Mouse (Mus musculus) embryonic facial prominence, embryonic 15.5 days (tissue): Measurements from ENCODE around the gene Hoxc9. TPM values are rescaled to one million over a fixed set of nuclear protein-coding genes. Genes with fewer than 3 reads are reported as not detected.

Experiments
- ATAC-seq: fragments of 200-750 bp; cut with Nextera tagmentation; 2 replicates; pipeline ENCODE4 v1.8.0; 2017; ENCODE audit warnings: low read depth, moderate TSS enrichment; ENCODE audit not compliant: insufficient number of reproducible peaks, low FRiP score, low TSS enrichment
- H3K27ac ChIP-seq: fragments of 300-500 bp; sonication (generic); replicated peaks from 2 replicates; pipeline ENCODE4 v1.5.1; 2015; ENCODE audit warnings: mild to moderate bottlenecking, inconsistent platforms
- H3K27me3 ChIP-seq: fragments of 300-500 bp; sonication (generic); 2 replicates; pipeline ENCODE4 v1.6.1; 2015; ENCODE audit warnings: inconsistent platforms
- H3K36me3 ChIP-seq: fragments of 300-500 bp; sonication (generic); 2 replicates; pipeline ENCODE4 v1.6.1; 2015; ENCODE audit warnings: mild to moderate bottlenecking, inconsistent platforms
- H3K4me1 ChIP-seq: fragments of 300-500 bp; sonication (generic); 2 replicates; pipeline ENCODE4 v1.6.1; 2015; ENCODE audit warnings: inconsistent platforms
- H3K4me2 ChIP-seq: fragments of 300-500 bp; sonication (generic); replicated peaks from 2 replicates; pipeline ENCODE4 v1.6.1; 2015; ENCODE audit warnings: mild to moderate bottlenecking, inconsistent platforms
- H3K4me3 ChIP-seq: fragments of 300-500 bp; sonication (generic); replicated peaks from 2 replicates; pipeline ENCODE4 v1.5.1; 2015; ENCODE audit warnings: mild to moderate bottlenecking, inconsistent platforms
- H3K9ac ChIP-seq: fragments of 300-500 bp; sonication (generic); 2 replicates; pipeline ENCODE4 v1.6.1; 2015; ENCODE audit warnings: inconsistent platforms
- H3K9me3 ChIP-seq: fragments of 300-500 bp; sonication (generic); replicated peaks from 2 replicates; pipeline ENCODE4 v1.6.1; 2016; ENCODE audit warnings: inconsistent platforms
- WGBS: fragments of 180-500 bp; shearing (Covaris S2); methylation state at CpG from one replicate; pipeline ENCODE4 v1.1.7; 2015; 5-methylcytosine and 5-hydroxymethylcytosine counted together
- polyA plus RNA-seq: library from polyadenylated mRNA; unstranded; fragments of >200 nt; fragmentation: Nextera tagmentation; extraction: Ambion mirVana; gene quantifications from 2 replicates; pipeline ENCODE4 v1.2.1, GENCODE M21; 2015

Gene Hoxc9
- polyA plus RNA-seq, 1 experiment from 2014 or later: not detected

- H3K9ac ChIP-seq: no peak overlapping the region
- no peak for ATAC-seq
- H3K4me1 ChIP-seq: peaks cover 3% of the 10 kb centered on the region
- no peaks in the 10 kb centered on the region for H3K9me3 ChIP-seq
- WGBS: under 1% methylated on average over 17 of the region's 17 CpGs
- no peaks in the 10 kb centered on the region for H3K36me3 ChIP-seq
- no peak overlapping the region for H3K4me3 ChIP-seq
- H3K27ac ChIP-seq: no peak overlapping the region
- H3K4me2 ChIP-seq: no peak overlapping the region
- H3K27me3 ChIP-seq: peaks cover 98% of the 10 kb centered on the region
These were observed 29.1 kb downstream of the Hoxc9 start for GRCm38 (mm10) chr15:103005308-103005707.

- WGBS: 5% methylated on average over 5 of the region's 5 CpGs
- Histone ChIP-seq H3K27me3 (peaks cover 98% of the 10 kb centered on the region), H3K36me3 (no peaks in the 10 kb centered on the region), H3K9me3 (no peaks in the 10 kb centered on the region), H3K27ac (no peak overlapping the region), H3K4me2 (no peak overlapping the region), H3K4me3 (no peak overlapping the region), H3K9ac (no peak overlapping the region), H3K4me1 (no peaks in the 10 kb centered on the region)
- no peak for ATAC-seq
These were observed 29.6 kb downstream of the Hoxc9 start for GRCm38 (mm10) chr15:103005797-103006196.

GRCm38 (mm10) chr15:103006326-103006725 is 30.1 kb downstream of the Hoxc9 start:
- Histone ChIP-seq H3K9me3 (no peaks in the 10 kb centered on the region), H3K4me2 (no peak overlapping the region), H3K27me3 (peaks cover 98% of the 10 kb centered on the region), H3K36me3 (no peaks in the 10 kb centered on the region), H3K4me1 (no peaks in the 10 kb centered on the region), H3K4me3 (no peak overlapping the region), H3K9ac (no peak overlapping the region), H3K27ac (no peak overlapping the region)
- ATAC-seq: no peak
- 6% methylated on average over 1 of the region's 1 CpGs for WGBS

- Histone ChIP-seq H3K36me3 (no peaks in the 10 kb centered on the region), H3K9ac (no peak overlapping the region), H3K9me3 (no peaks in the 10 kb centered on the region), H3K4me2 (no peak overlapping the region), H3K4me3 (0 out of 2 replicates have a peak overlapping the region, but pooled peaks have one; percentile 2), H3K4me1 (peaks cover 7% of the 10 kb centered on the region), H3K27ac (no peak overlapping the region), H3K27me3 (peaks cover 98% of the 10 kb centered on the region)
- no peak for ATAC-seq
- 3% methylated on average over 27 of the region's 27 CpGs for WGBS
These were observed 33.2 kb downstream of the Hoxc9 start for GRCm38 (mm10) chr15:103009265-103010111.

GRCm38 (mm10) chr15:103010112-103010846 is 34.0 kb downstream of the Hoxc9 start:
- Histone ChIP-seq H3K36me3 (no peaks in the 10 kb centered on the region), H3K4me2 (no peak overlapping the region), H3K27me3 (peaks cover 98% of the 10 kb centered on the region), H3K4me3 (no peak overlapping the region), H3K9ac (no peak overlapping the region), H3K9me3 (no peaks in the 10 kb centered on the region), H3K27ac (no peak overlapping the region), H3K4me1 (peaks cover 15% of the 10 kb centered on the region)
- 4% methylated on average over 31 of the region's 31 CpGs for WGBS
- ATAC-seq: no peak

- Histone ChIP-seq H3K4me2 (no peak overlapping the region), H3K27ac (no peak overlapping the region)
- no peak for ATAC-seq
These were observed 34.8 kb downstream of the Hoxc9 start for GRCm38 (mm10) chr15:103010847-103011555.

GRCm38 (mm10) chr15:103011928-103012486 is 35.8 kb downstream of the Hoxc9 start:
- Histone ChIP-seq H3K4me2 (no peak overlapping the region), H3K9ac (no peak overlapping the region), H3K4me1 (peaks cover 17% of the 10 kb centered on the region), H3K4me3 (no peak overlapping the region), H3K9me3 (no peaks in the 10 kb centered on the region), H3K27me3 (peaks cover 98% of the 10 kb centered on the region), H3K27ac (no peak overlapping the region), H3K36me3 (no peaks in the 10 kb centered on the region)
- no peak for ATAC-seq
- WGBS: 11% methylated on average over 26 of the region's 26 CpGs

More at GRCm38 (mm10) chr15:103010847-103011555, 34.8 kb downstream of the Hoxc9 start:
- Histone ChIP-seq H3K4me3 (no peak overlapping the region), H3K9ac (no peak overlapping the region), H3K27me3 (peaks cover 98% of the 10 kb centered on the region), H3K4me1 (peaks cover 17% of the 10 kb centered on the region), H3K9me3 (no peaks in the 10 kb centered on the region), H3K36me3 (no peaks in the 10 kb centered on the region)
- 6% methylated on average over 28 of the region's 28 CpGs for WGBS

- Histone ChIP-seq H3K27ac (no peak overlapping the region), H3K27me3 (peaks cover 98% of the 10 kb centered on the region), H3K9ac (no peak overlapping the region), H3K4me2 (peak overlapping the region; percentile 42), H3K36me3 (no peaks in the 10 kb centered on the region), H3K4me1 (peaks cover 17% of the 10 kb centered on the region), H3K9me3 (no peaks in the 10 kb centered on the region), H3K4me3 (peak overlapping the region; percentile 30)
- no peak for ATAC-seq
- WGBS: 5% methylated on average over 17 of the region's 17 CpGs
These were observed 37.2 kb downstream of the Hoxc9 start for GRCm38 (mm10) chr15:103013238-103013984.

- Histone ChIP-seq H3K4me3 (peak overlapping the region; percentile 30), H3K4me1 (peaks cover 17% of the 10 kb centered on the region), H3K27me3 (peaks cover 98% of the 10 kb centered on the region), H3K9ac (no peak overlapping the region), H3K36me3 (no peaks in the 10 kb centered on the region), H3K4me2 (peak overlapping the region; percentile 42), H3K9me3 (no peaks in the 10 kb centered on the region), H3K27ac (no peak overlapping the region)
- 1% methylated on average over 45 of the region's 57 CpGs for WGBS
- no peak for ATAC-seq
These were observed 38.1 kb downstream of the Hoxc9 start for GRCm38 (mm10) chr15:103014166-103015008.

GRCm38 (mm10) chr15:103015009-103015399 is 38.8 kb downstream of the Hoxc9 start:
- Histone ChIP-seq H3K36me3 (no peaks in the 10 kb centered on the region), H3K4me2 (peak overlapping the region; percentile 42), H3K9me3 (no peaks in the 10 kb centered on the region), H3K4me1 (peaks cover 17% of the 10 kb centered on the region), H3K27me3 (peaks cover 98% of the 10 kb centered on the region), H3K27ac (no peak overlapping the region), H3K4me3 (peak overlapping the region; percentile 30), H3K9ac (no peak overlapping the region)
- 4% methylated on average over 22 of the region's 28 CpGs for WGBS
- no peak for ATAC-seq
